Mouse (Mus musculus) hindbrain, embryonic 15.5 days (tissue): Measurements from ENCODE around the gene Atp5h. TPM values are rescaled to one million over a fixed set of nuclear protein-coding genes. Genes with fewer than 3 reads are reported as not detected.
A peak's percentile ranks its signal among the peaks of the same experiment; 100 is the strongest.

Experiments
- ATAC-seq: fragments of 200-750 bp; cut with Nextera tagmentation; 2 replicates; pipeline ENCODE4 v1.8.0; 2017; ENCODE audit warnings: low read depth, moderate number of reproducible peaks, moderate TSS enrichment; ENCODE audit not compliant: low FRiP score
- H3K27ac ChIP-seq: fragments of 300-500 bp; sonication (generic); replicated peaks from 2 replicates; pipeline ENCODE4 v1.5.1; 2015; ENCODE audit warnings: mild to moderate bottlenecking, inconsistent platforms
- H3K27me3 ChIP-seq: fragments of 300-500 bp; sonication (generic); 2 replicates; pipeline ENCODE4 v1.6.1; 2015; ENCODE audit warnings: control low read depth, inconsistent platforms
- H3K36me3 ChIP-seq: fragments of 300-500 bp; sonication (generic); 2 replicates; pipeline ENCODE4 v1.6.1; 2015; ENCODE audit warnings: control low read depth, inconsistent platforms
- H3K4me1 ChIP-seq: fragments of 300-500 bp; sonication (generic); replicated peaks from 2 replicates; pipeline ENCODE4 v1.6.1; 2015; ENCODE audit warnings: control low read depth, inconsistent platforms
- H3K4me2 ChIP-seq: fragments of 300-500 bp; sonication (generic); 2 replicates; pipeline ENCODE4 v1.6.1; 2015; ENCODE audit warnings: moderate library complexity, mild to moderate bottlenecking, inconsistent platforms
- H3K4me3 ChIP-seq: fragments of 300-500 bp; sonication (generic); 2 replicates; pipeline ENCODE4 v1.5.1; 2015; ENCODE audit warnings: mild to moderate bottlenecking, inconsistent platforms
- H3K9ac ChIP-seq: fragments of 300-500 bp; sonication (generic); 2 replicates; pipeline ENCODE4 v1.6.1; 2015; ENCODE audit warnings: inconsistent platforms
- H3K9me3 ChIP-seq: fragments of 300-500 bp; sonication (generic); 2 replicates; pipeline ENCODE4 v1.6.1; 2016; ENCODE audit warnings: control low read depth, inconsistent platforms
- WGBS: fragments of 180-500 bp; shearing (Covaris S2); methylation state at CpG from one replicate; pipeline ENCODE4 v1.1.7; 2015; 5-methylcytosine and 5-hydroxymethylcytosine counted together
- polyA plus RNA-seq: library from polyadenylated mRNA; unstranded; fragments of >200 nt; fragmentation: Nextera tagmentation; extraction: Ambion mirVana; gene quantifications from 2 replicates; pipeline ENCODE4 v1.2.1, GENCODE M21; 2015

Gene Atp5h
- polyA plus RNA-seq, 1 experiment from 2014 or later: 877 TPM

- Histone ChIP-seq H3K4me2 (no peak overlapping the region), H3K27ac (no peak overlapping the region), H3K36me3 (no peaks in the 10 kb centered on the region), H3K4me1 (no peaks in the 10 kb centered on the region), H3K4me3 (no peak overlapping the region), H3K27me3 (no peaks in the 10 kb centered on the region), H3K9me3 (no peaks in the 10 kb centered on the region), H3K9ac (no peak overlapping the region)
- WGBS: 79% methylated on average over 7 of the region's 7 CpGs
- ATAC-seq: no peak
These were observed 32.6 kb upstream of the Atp5h start for GRCm38 (mm10) chr11:115452281-115452860.

- no peaks in the 10 kb centered on the region for H3K27me3 ChIP-seq
- no peak overlapping the region for H3K9ac ChIP-seq
- no peak overlapping the region for H3K4me3 ChIP-seq
- H3K4me2 ChIP-seq: no peak overlapping the region
- 86% methylated on average over 8 of the region's 8 CpGs for WGBS
- H3K4me1 ChIP-seq: no peaks in the 10 kb centered on the region
- H3K9me3 ChIP-seq: no peaks in the 10 kb centered on the region
- no peak overlapping the region for H3K27ac ChIP-seq
- no peak for ATAC-seq
- H3K36me3 ChIP-seq: no peaks in the 10 kb centered on the region
These were observed 32.0 kb upstream of the Atp5h start for GRCm38 (mm10) chr11:115451781-115452241.

- no peaks in the 10 kb centered on the region for H3K36me3 ChIP-seq
- no peaks in the 10 kb centered on the region for H3K9me3 ChIP-seq
- no peak overlapping the region for H3K9ac ChIP-seq
- ATAC-seq: no peak
- no peak overlapping the region for H3K4me2 ChIP-seq
- no peak overlapping the region for H3K4me3 ChIP-seq
- no peak overlapping the region for H3K27ac ChIP-seq
- no peaks in the 10 kb centered on the region for H3K27me3 ChIP-seq
- H3K4me1 ChIP-seq: no peaks in the 10 kb centered on the region
- WGBS: 94% methylated on average over 7 of the region's 7 CpGs
These were observed 30.4 kb upstream of the Atp5h start for GRCm38 (mm10) chr11:115450176-115450575.

- H3K9me3 ChIP-seq: no peaks in the 10 kb centered on the region
- H3K4me1 ChIP-seq: no peaks in the 10 kb centered on the region
- H3K4me2 ChIP-seq: no peak overlapping the region
- no peak overlapping the region for H3K4me3 ChIP-seq
- no peak overlapping the region for H3K9ac ChIP-seq
- H3K36me3 ChIP-seq: no peaks in the 10 kb centered on the region
- no peak overlapping the region for H3K27ac ChIP-seq
- 38% methylated on average over 7 of the region's 7 CpGs for WGBS
- ATAC-seq: no peak
- no peaks in the 10 kb centered on the region for H3K27me3 ChIP-seq
These were observed 29.2 kb upstream of the Atp5h start for GRCm38 (mm10) chr11:115448998-115449397.

GRCm38 (mm10) chr11:115448075-115448474 is 28.3 kb upstream of the Atp5h start:
- Histone ChIP-seq H3K27ac (no peak overlapping the region), H3K9ac (no peak overlapping the region), H3K4me3 (no peak overlapping the region), H3K4me2 (no peak overlapping the region), H3K4me1 (no peaks in the 10 kb centered on the region), H3K9me3 (no peaks in the 10 kb centered on the region), H3K36me3 (no peaks in the 10 kb centered on the region), H3K27me3 (no peaks in the 10 kb centered on the region)
- 86% methylated on average over 16 of the region's 16 CpGs for WGBS
- no peak for ATAC-seq

GRCm38 (mm10) chr11:115447321-115447885 is 27.6 kb upstream of the Atp5h start:
- Histone ChIP-seq H3K4me1 (no peaks in the 10 kb centered on the region), H3K4me3 (no peak overlapping the region), H3K4me2 (no peak overlapping the region), H3K9me3 (no peaks in the 10 kb centered on the region), H3K36me3 (no peaks in the 10 kb centered on the region), H3K27ac (no peak overlapping the region), H3K9ac (no peak overlapping the region), H3K27me3 (no peaks in the 10 kb centered on the region)
- ATAC-seq: no peak
- WGBS: 89% methylated on average over 11 of the region's 11 CpGs

GRCm38 (mm10) chr11:115446906-115447305 is 27.1 kb upstream of the Atp5h start:
- no peak overlapping the region for H3K4me3 ChIP-seq
- H3K4me1 ChIP-seq: no peaks in the 10 kb centered on the region
- H3K27ac ChIP-seq: no peak overlapping the region
- no peaks in the 10 kb centered on the region for H3K9me3 ChIP-seq
- H3K27me3 ChIP-seq: no peaks in the 10 kb centered on the region
- no peak overlapping the region for H3K9ac ChIP-seq
- no peak for ATAC-seq
- H3K36me3 ChIP-seq: no peaks in the 10 kb centered on the region
- no peak overlapping the region for H3K4me2 ChIP-seq
- 69% methylated on average over 3 of the region's 3 CpGs for WGBS

- Histone ChIP-seq H3K27ac (no peak overlapping the region), H3K4me2 (no peak overlapping the region), H3K9ac (no peak overlapping the region), H3K9me3 (no peaks in the 10 kb centered on the region), H3K36me3 (no peaks in the 10 kb centered on the region), H3K4me3 (no peak overlapping the region), H3K4me1 (peaks cover 1% of the 10 kb centered on the region), H3K27me3 (no peaks in the 10 kb centered on the region)
- WGBS: 53% methylated on average over 15 of the region's 15 CpGs
- no peak for ATAC-seq
These were observed 21.7 kb upstream of the Atp5h start for GRCm38 (mm10) chr11:115441417-115441816.

GRCm38 (mm10) chr11:115439906-115440595 is 20.3 kb upstream of the Atp5h start, which contains the start of gene Trim80:
Trim80 (plus strand) TSS chr11:115440545.
- H3K27me3 ChIP-seq: no peaks in the 10 kb centered on the region
- peaks cover 13% of the 10 kb centered on the region for H3K4me1 ChIP-seq
- no peak within 1 kb of the TSS for H3K4me3 ChIP-seq
- H3K9me3 ChIP-seq: no peaks in the 10 kb centered on the region
- H3K27ac ChIP-seq: no peak within 1 kb of the TSS
- no peak for ATAC-seq
- H3K9ac ChIP-seq: no peak within 1 kb of the TSS
- 96% methylated on average over 9 of the region's 9 CpGs for WGBS
- H3K36me3 ChIP-seq: no peaks in the 10 kb centered on the region
- H3K4me2 ChIP-seq: no peak within 1 kb of the TSS

GRCm38 (mm10) chr11:115439326-115439725 is 19.6 kb upstream of the Atp5h start:
- no peak overlapping the region for H3K9ac ChIP-seq
- H3K36me3 ChIP-seq: no peaks in the 10 kb centered on the region
- 92% methylated on average over 3 of the region's 3 CpGs for WGBS
- no peak overlapping the region for H3K27ac ChIP-seq
- peaks cover 13% of the 10 kb centered on the region for H3K4me1 ChIP-seq
- no peaks in the 10 kb centered on the region for H3K9me3 ChIP-seq
- no peaks in the 10 kb centered on the region for H3K27me3 ChIP-seq
- no peak overlapping the region for H3K4me2 ChIP-seq
- no peak for ATAC-seq
- H3K4me3 ChIP-seq: no peak overlapping the region

- H3K36me3 ChIP-seq: no peaks in the 10 kb centered on the region
- H3K9ac ChIP-seq: no peak overlapping the region
- H3K4me3 ChIP-seq: no peak overlapping the region
- WGBS: 88% methylated on average over 5 of the region's 5 CpGs
- H3K4me1 ChIP-seq: peaks cover 13% of the 10 kb centered on the region
- no peaks in the 10 kb centered on the region for H3K9me3 ChIP-seq
- no peak overlapping the region for H3K4me2 ChIP-seq
- H3K27me3 ChIP-seq: no peaks in the 10 kb centered on the region
- no peak for ATAC-seq
- no peak overlapping the region for H3K27ac ChIP-seq
These were observed 17.9 kb upstream of the Atp5h start for GRCm38 (mm10) chr11:115437571-115438122.

- Histone ChIP-seq H3K9me3 (no peaks in the 10 kb centered on the region), H3K4me1 (peaks cover 13% of the 10 kb centered on the region), H3K27ac (no peak overlapping the region), H3K4me3 (peak overlapping the region; percentile 29), H3K27me3 (no peaks in the 10 kb centered on the region), H3K4me2 (peak overlapping the region; percentile 63), H3K36me3 (peaks cover 15% of the 10 kb centered on the region), H3K9ac (peak overlapping the region; percentile 35)
- 8% methylated on average over 31 of the region's 31 CpGs for WGBS
- peak; percentile 32; the same call in 1 of the 2 replicates for ATAC-seq
These were observed 16.0 kb upstream of the Atp5h start for GRCm38 (mm10) chr11:115435596-115436337.
